Mouse (Mus musculus): ENCODE data around the gene Gmip. TPM values are rescaled to one million over a fixed set of nuclear protein-coding genes. Genes with fewer than 3 reads are reported as not detected.

Gene Gmip
- polyA plus RNA-seq, 1 experiment from 2014 or later: 27.7 TPM

DNA sequence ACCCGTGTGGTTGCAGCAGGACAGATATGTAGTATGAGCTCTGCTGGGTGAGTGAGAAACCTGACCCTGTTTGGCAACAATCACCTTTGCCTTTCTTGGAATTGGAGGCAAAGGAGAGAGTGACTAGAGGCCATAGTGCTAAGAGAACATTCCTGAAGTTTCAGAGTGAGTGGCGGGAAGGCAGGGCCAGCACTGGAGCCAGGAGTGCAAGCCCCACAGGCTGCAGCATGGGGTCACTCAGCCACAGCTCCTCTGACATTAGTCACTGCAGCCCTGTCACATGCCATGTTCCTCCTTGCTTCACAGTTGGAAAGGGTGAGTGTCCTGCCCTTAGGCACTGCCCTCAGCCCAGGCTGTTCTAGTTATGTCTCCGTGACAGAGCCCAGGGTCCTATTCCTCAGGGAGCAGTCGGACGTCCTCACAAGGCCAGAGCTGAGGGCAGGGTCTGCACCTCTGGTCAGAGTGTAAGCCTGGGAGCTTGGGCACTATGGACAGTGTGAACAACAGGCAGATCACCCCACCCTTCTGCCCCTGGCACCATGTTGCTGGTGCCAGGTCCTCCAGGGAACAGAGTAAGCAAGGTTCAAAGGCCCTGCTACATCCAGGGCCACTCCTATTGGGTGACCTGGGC, 59.3 kb downstream of the Gmip start:
- 81% methylated on average over 5 of the region's 5 CpGs for WGBS
- H3K4me1 ChIP-seq (replicated peaks; ENCODE audit: control insufficient read depth, insufficient read depth, low read length): no peaks in the 10 kb centered on the region
- H3K9ac ChIP-seq: no peak overlapping the region
- no peaks in the 10 kb centered on the region for H3K9me3 ChIP-seq (ENCODE audit: control insufficient read depth, low read length)
- H3K4me3 ChIP-seq (replicated peaks; ENCODE audit: low read length): no peak overlapping the region
- H3K27me3 ChIP-seq (ENCODE audit: control insufficient read depth, insufficient read depth, low read length): no peaks in the 10 kb centered on the region
- DNase-seq (ENCODE audit: low spot score) (no peak), ATAC-seq (ENCODE audit: low FRiP score) (no peak)
- no peak overlapping the region for H3K27ac ChIP-seq
- H3K4me2 ChIP-seq (replicated peaks): no peak overlapping the region
- H3K36me3 ChIP-seq (replicated peaks; ENCODE audit: control insufficient read depth, insufficient read depth): peaks cover 26% of the 10 kb centered on the region

DNA sequence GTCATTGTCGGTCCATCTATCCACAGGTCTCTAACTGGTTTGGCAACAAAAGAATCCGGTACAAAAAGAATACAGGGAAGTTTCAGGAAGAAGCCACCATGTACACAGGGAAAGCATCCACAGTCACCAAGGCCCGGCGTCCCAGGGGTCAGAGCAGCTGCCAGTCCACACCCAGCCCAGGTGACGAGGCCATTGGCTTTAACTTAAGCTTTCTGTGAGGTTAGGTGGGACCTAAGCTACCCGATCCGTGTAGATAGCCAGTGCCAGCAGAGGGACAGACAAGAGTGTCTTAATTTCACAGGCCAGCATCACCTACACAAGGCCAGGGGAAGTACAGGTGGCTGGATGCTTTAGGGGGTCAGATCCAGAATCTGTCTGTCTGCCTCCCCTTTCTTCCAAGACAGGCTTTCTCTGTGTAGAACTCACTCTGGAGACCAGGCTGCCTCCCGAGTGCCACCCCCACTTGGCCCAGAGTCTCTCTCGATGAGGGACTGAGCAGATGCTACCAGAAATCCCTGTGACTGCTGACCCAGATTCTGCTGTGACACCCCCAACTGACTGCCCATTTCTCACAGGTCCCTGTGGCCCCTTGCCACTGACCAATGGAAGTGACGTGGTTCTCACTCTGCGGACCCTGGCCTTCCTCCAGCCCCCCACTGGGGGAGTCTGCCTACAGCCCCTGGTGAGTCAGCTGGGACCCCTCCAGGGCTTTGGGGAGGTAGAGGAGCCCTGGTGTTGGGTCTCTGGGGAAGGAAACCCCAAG, 61.7 kb downstream of the Gmip start:
- WGBS: 85% methylated on average over 11 of the region's 11 CpGs
- Histone ChIP-seq H3K4me3 (replicated peaks; ENCODE audit: low read length) (no peak overlapping the region), H3K4me2 (replicated peaks) (no peak overlapping the region), H3K36me3 (replicated peaks; ENCODE audit: control insufficient read depth, insufficient read depth) (peaks cover 24% of the 10 kb centered on the region), H3K27ac (no peak overlapping the region), H3K27me3 (ENCODE audit: control insufficient read depth, insufficient read depth, low read length) (no peaks in the 10 kb centered on the region), H3K9ac (no peak overlapping the region), H3K4me1 (replicated peaks; ENCODE audit: control insufficient read depth, insufficient read depth, low read length) (no peaks in the 10 kb centered on the region), H3K9me3 (ENCODE audit: control insufficient read depth, low read length) (no peaks in the 10 kb centered on the region)
- ATAC-seq (ENCODE audit: low FRiP score) (no peak), DNase-seq (ENCODE audit: low spot score) (no peak)

DNA sequence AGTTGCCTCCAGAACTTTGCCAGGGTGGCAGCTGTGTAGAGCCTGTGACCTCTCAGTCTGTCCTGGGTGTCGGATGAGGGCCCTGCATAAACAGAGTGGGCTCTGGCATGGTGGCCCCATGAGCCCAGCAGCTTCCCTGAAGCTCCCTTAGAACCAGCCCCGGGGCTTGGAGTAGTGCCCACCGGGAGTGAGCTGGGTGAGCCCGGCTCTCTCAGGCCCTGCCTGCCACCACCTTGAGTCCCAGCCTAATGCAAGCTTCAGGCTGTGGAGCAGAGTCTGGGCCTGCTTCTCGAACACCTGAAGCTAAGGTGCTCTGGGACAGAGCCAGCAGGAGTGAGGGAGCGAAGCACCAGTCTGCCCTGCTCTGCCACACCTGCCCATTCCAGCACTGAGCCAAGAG, 62.4 kb downstream of the Gmip start:
- Histone ChIP-seq H3K36me3 (replicated peaks; ENCODE audit: control insufficient read depth, insufficient read depth) (peaks cover 24% of the 10 kb centered on the region), H3K9me3 (ENCODE audit: control insufficient read depth, low read length) (no peaks in the 10 kb centered on the region), H3K4me1 (replicated peaks; ENCODE audit: control insufficient read depth, insufficient read depth, low read length) (no peaks in the 10 kb centered on the region), H3K4me3 (replicated peaks; ENCODE audit: low read length) (no peak overlapping the region), H3K27ac (no peak overlapping the region), H3K27me3 (ENCODE audit: control insufficient read depth, insufficient read depth, low read length) (no peaks in the 10 kb centered on the region), H3K4me2 (replicated peaks) (no peak overlapping the region), H3K9ac (no peak overlapping the region)
- 97% methylated on average over 6 of the region's 6 CpGs for WGBS
- no peak for DNase-seq (ENCODE audit: low spot score)
- no peak for ATAC-seq (ENCODE audit: low FRiP score)

Other genes with a start within 250 kb of the Gmip start
- gene Zfp868, start 183.1 kb upstream of the Gmip start, polyA plus RNA-seq (2014; fragmentation: Nextera tagmentation; extraction: Ambion mirVana): 37.7 and 39.2 TPM in 2 replicates
- 1.6 and 2.2 TPM in 2 replicates for gene Zfp964, start 154.2 kb upstream of the Gmip start, polyA plus RNA-seq (2014; fragmentation: Nextera tagmentation; extraction: Ambion mirVana)
- 24.8 and 29.8 TPM in 2 replicates for gene Zfp869, start 98.0 kb upstream of the Gmip start, polyA plus RNA-seq (2014; fragmentation: Nextera tagmentation; extraction: Ambion mirVana)
- gene Zfp963, start 58.7 kb upstream of the Gmip start, polyA plus RNA-seq (2014; fragmentation: Nextera tagmentation; extraction: Ambion mirVana): 7.4 and 8.4 TPM in 2 replicates
- 1.0 and 1.7 TPM in 2 replicates for gene Gm20422, start 33.8 kb upstream of the Gmip start, polyA plus RNA-seq (2014; fragmentation: Nextera tagmentation; extraction: Ambion mirVana)
- 47.8 and 48.3 TPM in 2 replicates for gene Atp13a1, start 17.5 kb upstream of the Gmip start, polyA plus RNA-seq (2014; fragmentation: Nextera tagmentation; extraction: Ambion mirVana)
- 40.3 and 40.5 TPM in 2 replicates for gene Zfp866, start 17.5 kb upstream of the Gmip start, polyA plus RNA-seq (2014; fragmentation: Nextera tagmentation; extraction: Ambion mirVana)
- gene Lpar2, start 13.8 kb downstream of the Gmip start, polyA plus RNA-seq (2014; fragmentation: Nextera tagmentation; extraction: Ambion mirVana): 0.99 and 1.6 TPM in 2 replicates
- 52.9 and 59.7 TPM in 2 replicates for gene Pbx4, start 23.8 kb downstream of the Gmip start, polyA plus RNA-seq (2014; fragmentation: Nextera tagmentation; extraction: Ambion mirVana)
- 4.1 and 4.2 TPM in 2 replicates for gene Cilp2, start 79.0 kb downstream of the Gmip start, polyA plus RNA-seq (2014; fragmentation: Nextera tagmentation; extraction: Ambion mirVana)
- 4.6 and 4.7 TPM in 2 replicates for gene Tssk6, start 93.5 kb downstream of the Gmip start, polyA plus RNA-seq (2014; fragmentation: Nextera tagmentation; extraction: Ambion mirVana)
- 201 and 213 TPM in 2 replicates for gene Ndufa13, start 93.9 kb downstream of the Gmip start, polyA plus RNA-seq (2014; fragmentation: Nextera tagmentation; extraction: Ambion mirVana)
- gene Yjefn3, start 94.0 kb downstream of the Gmip start, polyA plus RNA-seq (2014; fragmentation: Nextera tagmentation; extraction: Ambion mirVana): 11.0 and 12.3 TPM in 2 replicates
- gene Gatad2a, start 187.7 kb downstream of the Gmip start, polyA plus RNA-seq (2014; fragmentation: Nextera tagmentation; extraction: Ambion mirVana): 26.4 and 26.5 TPM in 2 replicates
- gene Mau2, start 234.1 kb downstream of the Gmip start, polyA plus RNA-seq (2014; fragmentation: Nextera tagmentation; extraction: Ambion mirVana): 69.3 and 69.4 TPM in 2 replicates
- gene Sugp1, start 234.1 kb downstream of the Gmip start, polyA plus RNA-seq (2014; fragmentation: Nextera tagmentation; extraction: Ambion mirVana): 40.3 and 44.8 TPM in 2 replicates